Mouse (Mus musculus) CH12.LX (cell line): ENCODE measurements at regions not wholly inside any gene's neighbourhood (a gene's known extent, or its start where the extent isn't known, plus 50 kb on each side); places are given as distances from the start of the nearest gene placed in this dataset.

Experiments
- DNase-seq: peaks from one replicate; pipeline ENCODE4 v3.0.0-alpha.2; 2013; ENCODE audit errors: extremely low read depth
- H3K27ac ChIP-seq: 2 replicates; pipeline ENCODE4 v1.5.1; 2012; ENCODE audit warnings: low read depth, mild to moderate bottlenecking, control low read depth, moderate library complexity; ENCODE audit not compliant: insufficient read depth
- H3K27me3 ChIP-seq: replicated peaks from 2 replicates; pipeline ENCODE3; 2012; ENCODE audit warnings: inconsistent platforms
- H3K36me3 ChIP-seq, 2 experiments: replicated peaks in 1 of 2; 2 replicates each; pipeline versions ENCODE3 to v1.6.1; 2012; ENCODE audit warnings: inconsistent platforms in 1 of 2, low read length in 1 of 2, mild to moderate bottlenecking in 1 of 2, mixed read lengths in 1 of 2, moderate library complexity in 1 of 2; ENCODE audit not compliant: control insufficient read depth in 1 of 2, insufficient read depth in 1 of 2
- H3K4me1 ChIP-seq, 2 experiments: 2 replicates each; pipeline ENCODE4 v1.6.1; 2012; ENCODE audit warnings: inconsistent platforms in 1 of 2, moderate library complexity in 1 of 2; ENCODE audit not compliant: insufficient read depth in 2 of 2, control insufficient read depth in 1 of 2
- H3K4me2 ChIP-seq: 2 replicates; pipeline ENCODE4 v1.6.1; 2012; ENCODE audit warnings: low read depth, mild to moderate bottlenecking, control low read depth; ENCODE audit not compliant: poor library complexity, insufficient read depth, severe bottlenecking
- H3K4me3 ChIP-seq, 3 experiments: fragments of 150-350 bp in 1 of 3; sonication (generic) in 1 of 3; replicated peaks in 1 of 3; 2 replicates each; pipeline versions ENCODE3 to v1.5.1; 2011 to 2012; ENCODE audit warnings: low read depth in 2 of 3, low read length in 2 of 3, mild to moderate bottlenecking in 2 of 3, moderate library complexity in 2 of 3, control low read depth in 1 of 3, improper control_type of control experiment in 1 of 3, inconsistent platforms in 1 of 3, mixed read lengths in 1 of 3; ENCODE audit not compliant: poor library complexity in 1 of 3
- H3K79me2 ChIP-seq: replicated peaks from 2 replicates; pipeline ENCODE4 v1.6.1; 2012; ENCODE audit warnings: mild to moderate bottlenecking, moderate library complexity; ENCODE audit not compliant: control insufficient read depth, poor library complexity, insufficient read depth, severe bottlenecking; ENCODE audit errors: extremely low read depth
- H3K9ac ChIP-seq: 2 replicates; pipeline ENCODE4 v1.6.1; 2012; ENCODE audit warnings: low read depth, mild to moderate bottlenecking, control low read depth, moderate library complexity; ENCODE audit not compliant: insufficient read depth
- H3K9me3 ChIP-seq: replicated peaks from 2 replicates; pipeline ENCODE3; 2012; ENCODE audit warnings: low read length, inconsistent platforms, mixed read lengths
- BHLHE40 ChIP-seq: IDR thresholded peaks from 2 replicates; pipeline ENCODE4 v1.6.1; 2011; ENCODE audit warnings: mild to moderate bottlenecking, low read depth, low read length, improper control_type of control experiment
- CHD2 ChIP-seq: IDR thresholded peaks from 2 replicates; pipeline ENCODE4 v1.6.1; 2011; ENCODE audit warnings: low read length, improper control_type of control experiment
- CTCF ChIP-seq, 2 experiments: IDR thresholded peaks in 1 of 2; conservative IDR thresholded peaks in 1 of 2; 2 replicates each; pipeline ENCODE4 v1.5.1; 2011 to 2012; ENCODE audit warnings: low read depth in 2 of 2, low read length in 2 of 2, improper control_type of control experiment in 1 of 2, inconsistent platforms in 1 of 2, mild to moderate bottlenecking in 1 of 2, moderate library complexity in 1 of 2
- E2F4 ChIP-seq: IDR thresholded peaks from 2 replicates; pipeline ENCODE4 v1.6.1; 2011; ENCODE audit warnings: low read depth, low read length, improper control_type of control experiment; ENCODE audit not compliant: insufficient replicate concordance
- ELF1 ChIP-seq: IDR thresholded peaks from 2 replicates; pipeline ENCODE4 v1.6.1; 2014; ENCODE audit warnings: low read depth, mild to moderate bottlenecking, inconsistent platforms, low read length, improper control_type of control experiment
- ETS1 ChIP-seq: conservative IDR thresholded peaks from 2 replicates; pipeline ENCODE4 v1.6.1; 2012; ENCODE audit warnings: low read depth, mild to moderate bottlenecking, inconsistent platforms, low read length, improper control_type of control experiment, moderate library complexity
- GABPA ChIP-seq: IDR thresholded peaks from 2 replicates; pipeline ENCODE4 v1.6.1; 2012; ENCODE audit warnings: low read depth, low read length, improper control_type of control experiment, inconsistent platforms; ENCODE audit not compliant: insufficient replicate concordance
- JUN ChIP-seq: IDR thresholded peaks from 2 replicates; pipeline ENCODE4 v1.6.1; 2011; ENCODE audit warnings: low read depth, mild to moderate bottlenecking, low read length, improper control_type of control experiment, moderate library complexity; ENCODE audit not compliant: insufficient read depth
- JUND ChIP-seq: conservative IDR thresholded peaks from 2 replicates; pipeline ENCODE4 v1.6.1; 2011; ENCODE audit warnings: low read depth, low read length, improper control_type of control experiment
- KAT2A ChIP-seq: IDR thresholded peaks from 2 replicates; pipeline ENCODE4 v1.6.1; 2012; ENCODE audit warnings: low read length, improper control_type of control experiment, inconsistent platforms; ENCODE audit not compliant: insufficient replicate concordance
- NRF1 ChIP-seq: IDR thresholded peaks from 2 replicates; pipeline ENCODE4 v1.6.1; 2014; ENCODE audit warnings: low read depth, mild to moderate bottlenecking, inconsistent platforms, low read length, improper control_type of control experiment, moderate library complexity
- PAX5 ChIP-seq: IDR thresholded peaks from 2 replicates; pipeline ENCODE4 v1.6.1; 2012; ENCODE audit warnings: low read length, inconsistent platforms, mixed read lengths
- POLR2AphosphoS2 ChIP-seq: IDR thresholded peaks from 2 replicates; pipeline ENCODE4 v1.6.1; 2011; ENCODE audit warnings: low read depth, low read length, improper control_type of control experiment
- SMC3 ChIP-seq: IDR thresholded peaks from 2 replicates; pipeline ENCODE4 v1.6.1; 2011; ENCODE audit warnings: low read depth, low read length, improper control_type of control experiment
- TBP ChIP-seq: conservative IDR thresholded peaks from 2 replicates; pipeline ENCODE4 v1.6.1; 2011; ENCODE audit warnings: low read depth, low read length, improper control_type of control experiment
- TCF12 ChIP-seq: IDR thresholded peaks from 2 replicates; pipeline ENCODE4 v1.6.1; 2014; ENCODE audit warnings: low read depth, mild to moderate bottlenecking, inconsistent platforms, low read length, improper control_type of control experiment
- UBTF ChIP-seq: IDR thresholded peaks from 2 replicates; pipeline ENCODE4 v1.6.1; 2012; ENCODE audit warnings: low read depth, mild to moderate bottlenecking, inconsistent platforms, low read length, improper control_type of control experiment, moderate library complexity
- USF1 ChIP-seq: IDR thresholded peaks from 2 replicates; pipeline ENCODE4 v1.6.1; 2014; ENCODE audit warnings: low read depth, mild to moderate bottlenecking, inconsistent platforms, low read length, improper control_type of control experiment
- ZMIZ1 ChIP-seq: IDR thresholded peaks from 2 replicates; pipeline ENCODE4 v1.6.1; 2012; ENCODE audit warnings: low read depth, mild to moderate bottlenecking, inconsistent platforms, low read length, improper control_type of control experiment
- ZNF384 ChIP-seq: IDR thresholded peaks from 2 replicates; pipeline ENCODE4 v1.6.1; 2012; ENCODE audit warnings: low read depth, low read length, improper control_type of control experiment, inconsistent platforms
- dilution Hi-C: fragments of 300-500 bp; cut with MboI; formaldehyde crosslinking; loops from 2 replicates; pipeline ENCODE4 v1.14.3; 2020; ENCODE audit warnings: low sequenced_read_pairs; ENCODE audit not compliant: extremely low pct_unique_long_range_greater_than_20kb, extremely low pct_ligation_motif_present
- in situ Hi-C: fragments of 300-500 bp; cut with MboI; formaldehyde crosslinking; loops from 3 replicates; pipeline ENCODE4 v1.14.3; 2019; ENCODE audit warnings: low sequenced_read_pairs, low pct_ligation_motif_present, low pct_unique_long_range_greater_than_20kb, mixed read lengths

- dilution Hi-C loops (no loop called here), in situ Hi-C loops (no loop called here)
- H3K36me3 ChIP-seq, result no peaks in the 10 kb centered on the region
- H3K79me2 ChIP-seq, result no peaks in the 10 kb centered on the region
- DNase-seq, result no peak
- no peaks in the 10 kb centered on the region for H3K9me3 ChIP-seq
- no peak overlapping the region for H3K4me2 ChIP-seq
- TF ChIP-seq TCF12 (no peak), GABPA (no peak), ELF1 (no peak), SMC3 (no peak), JUN (no peak), E2F4 (no peak), ZMIZ1 (no peak), CTCF (conservative IDR thresholded peaks at IDR 0.05 in 1 of 2, IDR thresholded peaks at IDR 0.05 in 1 of 2; ENCODE audit: low read depth in 2 of 2, low read length in 2 of 2) (no peak), UBTF (no peak), POLR2AphosphoS2 (no peak), TBP (no peak), ZNF384 (no peak)
- H3K27ac ChIP-seq, result no peak overlapping the region
- H3K27me3 ChIP-seq, result no peaks in the 10 kb centered on the region
- no peaks in the 10 kb centered on the region for H3K4me1 ChIP-seq
- H3K4me3 ChIP-seq, result no peak overlapping the region
- H3K9ac ChIP-seq, result no peak overlapping the region
Observed at GRCm38 (mm10) chr14:46017286-46017685, 359.3 kb upstream of the Ddhd1 start.

- Histone ChIP-seq H3K4me3 (no peak overlapping the region), H3K79me2 (no peaks in the 10 kb centered on the region), H3K4me1 (no peaks in the 10 kb centered on the region), H3K36me3 (no peaks in the 10 kb centered on the region), H3K27ac (no peak overlapping the region), H3K4me2 (no peak overlapping the region), H3K27me3 (no peaks in the 10 kb centered on the region), H3K9me3 (no peaks in the 10 kb centered on the region), H3K9ac (no peak overlapping the region)
- no peak for DNase-seq
- dilution Hi-C loops (no loop called here), in situ Hi-C loops (no loop called here)
- TF ChIP-seq ETS1 (no peak), JUND (no peak), CHD2 (no peak), JUN (no peak), KAT2A (no peak), E2F4 (no peak), USF1 (no peak), NRF1 (no peak), TCF12 (no peak), PAX5 (no peak), BHLHE40 (no peak), POLR2AphosphoS2 (no peak)
- TF ChIP-seq, all 38 proteins: peak for 0
Observed at GRCm38 (mm10) chr14:46017976-46018375, 360.0 kb upstream of the Ddhd1 start.
